In genomic region chr12:80275187-80275820, GRCm38 (mm10) we compare ENCODE assay signal across 22 mouse cellular contexts. TPM values are rescaled to one million over a fixed set of nuclear protein-coding genes. Genes with fewer than 3 reads are reported as not detected.
A peak's percentile ranks its signal among the peaks of the same experiment; 100 is the strongest.
DNase-seq lines count a peak whose midpoint lies in the region; ATAC-seq and TF ChIP-seq lines count a peak whose summit lies in the region.
"Had no signal": no experiment of that assay in that cellular context is flagged by ENCODE, and none has a peak within 500 bp of the region (broad histone marks: within the 10 kb centered on the region; RNA-seq: fewer than 3 reads in every experiment).

No protein-coding gene starts in this region.

- no peaks in the 10 kb centered on the region for H3K27me3 ChIP-seq in heart, embryonic 16.5 days (ENCODE audit: control insufficient read depth, insufficient read depth, low read length)
- H3K27me3 ChIP-seq in midbrain, postnatal 0 days (ENCODE audit: insufficient read depth, low read length) = no peaks in the 10 kb centered on the region
- no peaks in the 10 kb centered on the region for H3K27me3 ChIP-seq in midbrain, embryonic 15.5 days (replicated peaks)
- H3K27me3 ChIP-seq in stomach, embryonic 16.5 days (ENCODE audit: control insufficient read depth, insufficient read depth, low read length) = no peaks in the 10 kb centered on the region
- H3K27me3 ChIP-seq: embryonic facial prominence, embryonic 13.5 days; hindbrain, embryonic 12.5 days; limb, embryonic 12.5 days; Patski had no signal

- intact Hi-C loops in heart, postnatal 36 days (cut with DNase I) = no loop called here

- H3K4me2 ChIP-seq in heart, embryonic 16.5 days (ENCODE audit: low read depth, low read length) = no peak overlapping the region
- no peak overlapping the region for H3K4me2 ChIP-seq in midbrain, postnatal 0 days (ENCODE audit: low read depth, low read length, poor library complexity, severe bottlenecking)
- no peak overlapping the region for H3K4me2 ChIP-seq in midbrain, embryonic 15.5 days
- no peak overlapping the region for H3K4me2 ChIP-seq in stomach, embryonic 16.5 days (ENCODE audit: low read depth, low read length)
- H3K4me2 ChIP-seq: embryonic facial prominence, embryonic 13.5 days; hindbrain, embryonic 12.5 days; limb, embryonic 12.5 days had no signal

- H3K9ac ChIP-seq in heart, embryonic 16.5 days (ENCODE audit: low read length) = no peak overlapping the region
- no peak overlapping the region for H3K9ac ChIP-seq in midbrain, postnatal 0 days (replicated peaks; ENCODE audit: low read length, poor library complexity, severe bottlenecking)
- no peak overlapping the region for H3K9ac ChIP-seq in midbrain, embryonic 15.5 days
- no peak overlapping the region for H3K9ac ChIP-seq in stomach, embryonic 16.5 days (ENCODE audit: low read length)
- H3K9ac ChIP-seq: embryonic facial prominence, embryonic 13.5 days; hindbrain, embryonic 12.5 days; limb, embryonic 12.5 days; liver, embryonic 14.5 days had no signal

- no peak overlapping the region for H3K4me3 ChIP-seq in heart, embryonic 16.5 days (ENCODE audit: low read length)
- H3K4me3 ChIP-seq in midbrain, postnatal 0 days (ENCODE audit: low read depth, low read length) = no peak overlapping the region
- no peak overlapping the region for H3K4me3 ChIP-seq in midbrain, embryonic 15.5 days
- no peak overlapping the region for H3K4me3 ChIP-seq in stomach, embryonic 16.5 days (replicated peaks; ENCODE audit: low read length)
- H3K4me3 ChIP-seq: embryonic facial prominence, embryonic 13.5 days; heart, embryonic 10.5 days; hindbrain, embryonic 12.5 days; limb, embryonic 12.5 days; megakaryocyte, embryonic 14.5 days had no signal

- 0 out of 2 replicates have a peak, but pooled peaks have one; percentile 39 for ATAC-seq in heart, embryonic 16.5 days (replicated peaks; ENCODE audit: extremely low read depth, insufficient read depth, low FRiP score)
- ATAC-seq in midbrain, postnatal 0 days (ENCODE audit: low FRiP score) = no peak
- ATAC-seq in midbrain, embryonic 15.5 days (replicated peaks) = no peak
- ATAC-seq in stomach, embryonic 16.5 days (ENCODE audit: insufficient read depth, low FRiP score) = peak; percentile 52; the same call in 1 of the 2 replicates
- ATAC-seq: activated CD4-positive, CD25-positive, alpha-beta regulatory T cell, adult 4 months; midbrain, embryonic 16.5 days; Patski had no signal

- H3K4me1 ChIP-seq in heart, embryonic 16.5 days (ENCODE audit: control insufficient read depth, insufficient read depth, low read length) = peaks cover 38% of the 10 kb centered on the region
- H3K4me1 ChIP-seq in midbrain, postnatal 0 days (ENCODE audit: insufficient read depth, low read length) = no peaks in the 10 kb centered on the region
- no peaks in the 10 kb centered on the region; the same call in 1 of the 2 replicates for H3K4me1 ChIP-seq in midbrain, embryonic 15.5 days
- H3K4me1 ChIP-seq in stomach, embryonic 16.5 days (ENCODE audit: control insufficient read depth, insufficient read depth, low read length) = peaks cover 8% of the 10 kb centered on the region

- 65% methylated on average over 5 of the region's 5 CpGs for WGBS in heart, embryonic 16.5 days
- 87% methylated on average over 5 of the region's 5 CpGs for WGBS in midbrain, postnatal 0 days
- WGBS in midbrain, embryonic 15.5 days = 91% methylated on average over 5 of the region's 5 CpGs
- 50% methylated on average over 5 of the region's 5 CpGs for WGBS in stomach, embryonic 16.5 days

- DNase-seq in heart, postnatal 36 days = no peak
- DNase-seq in kidney, postnatal 10 days = peak; percentile 48
- no peak for DNase-seq in kidney, adult 11 months
- DNase-seq in midbrain, postnatal 0 days (ENCODE audit: low spot score) = peak; percentile 15
- DNase-seq in frontal cortex, adult 2 months (ENCODE audit: extremely low spot score in 1 of 2, low spot score in 1 of 2) = no peak
- DNase-seq: adrenal gland, postnatal 14 days; B cell, adult 2 months; cerebellum, adult 2 months; gastrocnemius, postnatal 25 days; kidney, adult 18-20 months had no signal

- no peaks in the 10 kb centered on the region for H3K9me3 ChIP-seq in heart, embryonic 16.5 days (replicated peaks; ENCODE audit: control insufficient read depth, low read length)
- no peaks in the 10 kb centered on the region for H3K9me3 ChIP-seq in midbrain, postnatal 0 days (ENCODE audit: low read length)
- no peaks in the 10 kb centered on the region for H3K9me3 ChIP-seq in midbrain, embryonic 15.5 days
- no peaks in the 10 kb centered on the region for H3K9me3 ChIP-seq in stomach, embryonic 16.5 days (replicated peaks; ENCODE audit: control insufficient read depth, low read length)
- H3K9me3 ChIP-seq: embryonic facial prominence, embryonic 13.5 days; heart, embryonic 10.5 days; hindbrain, embryonic 12.5 days; limb, embryonic 12.5 days; megakaryocyte, embryonic 14.5 days had no signal

- peak overlapping the region; percentile 48; the same call in 1 of the 2 replicates for H3K27ac ChIP-seq in heart, embryonic 16.5 days (ENCODE audit: low read length)
- H3K27ac ChIP-seq in midbrain, postnatal 0 days (ENCODE audit: low read depth, low read length) = no peak overlapping the region
- H3K27ac ChIP-seq in midbrain, embryonic 15.5 days = no peak overlapping the region
- H3K27ac ChIP-seq in stomach, embryonic 16.5 days (ENCODE audit: low read length) = peak overlapping the region; percentile 75
- H3K27ac ChIP-seq: embryonic facial prominence, embryonic 13.5 days; hindbrain, embryonic 12.5 days; limb, embryonic 12.5 days; liver, embryonic 14.5 days had no signal

- no peaks in the 10 kb centered on the region for H3K36me3 ChIP-seq in heart, embryonic 16.5 days (ENCODE audit: control insufficient read depth, insufficient read depth)
- H3K36me3 ChIP-seq in midbrain, postnatal 0 days (ENCODE audit: insufficient read depth, low read length) = no peaks in the 10 kb centered on the region
- H3K36me3 ChIP-seq in midbrain, embryonic 15.5 days (replicated peaks) = no peaks in the 10 kb centered on the region
- H3K36me3 ChIP-seq in stomach, embryonic 16.5 days (ENCODE audit: control insufficient read depth, insufficient read depth, low read length) = no peaks in the 10 kb centered on the region
- H3K36me3 ChIP-seq: embryonic facial prominence, embryonic 13.5 days; heart, embryonic 10.5 days; hindbrain, embryonic 12.5 days; limb, embryonic 12.5 days had no signal

- no peak for TF ChIP-seq CTCF in midbrain, postnatal 0 days (IDR thresholded peaks at IDR 0.05)

RNA-seq across cellular contexts. Expression of gene Actn1, which starts 15.1 kb away (rescaled TPM):
- 31.0 and 33.1 TPM in 2 replicates for polyA plus RNA-seq in heart, embryonic 16.5 days (2015; fragmentation: Nextera tagmentation; extraction: Ambion mirVana)
- total RNA-seq in heart, postnatal 36 days (2021) = 10 to 100 TPM; 33.4 to 38.9 TPM
- 17.1 and 18.0 TPM in 2 replicates for total RNA-seq in midbrain, postnatal 0 days (2014; rRNA removed)
- polyA plus RNA-seq in midbrain, postnatal 0 days (2015; fragmentation: Nextera tagmentation; extraction: Ambion mirVana) = 6.2 and 7.4 TPM in 2 replicates
- 6.9 and 7.7 TPM in 2 replicates for polyA plus RNA-seq in midbrain, embryonic 15.5 days (2015; fragmentation: Nextera tagmentation; extraction: Ambion mirVana)
- polyA plus RNA-seq in stomach, embryonic 16.5 days (2015; fragmentation: Nextera tagmentation; extraction: Ambion mirVana) = 51.2 and 52.7 TPM in 2 replicates
- polyA plus RNA-seq in frontal cortex, adult 2 months (2012; rRNA removed) = 82.7 and 95.8 TPM in 2 replicates

Comparison
In these comparisons a context has a peak if more than half of its experiments do, and no peak if none do; other contexts are left out.
1. DNase-seq: peak in kidney, postnatal 10 days (single experiment) and midbrain, postnatal 0 days (single experiment); none in heart, postnatal 36 days (0 of 2), kidney, adult 11 months (single experiment) and frontal cortex, adult 2 months (0 of 2).
2. ATAC-seq: peak in heart, embryonic 16.5 days (single experiment) and stomach, embryonic 16.5 days (single experiment); none in midbrain, postnatal 0 days (single experiment) and midbrain, embryonic 15.5 days (single experiment).
3. H3K27ac ChIP-seq: peak in heart, embryonic 16.5 days (single experiment) and stomach, embryonic 16.5 days (single experiment); none in midbrain, postnatal 0 days (single experiment) and midbrain, embryonic 15.5 days (single experiment).